Mouse (Mus musculus): ENCODE results near the gene Serpinb6c. TPM values are rescaled to one million over a fixed set of nuclear protein-coding genes. Genes with fewer than 3 reads are reported as not detected.
"Not testable (repeated sequence)": the region's sequence is repeated elsewhere in the genome, so short reads cannot be mapped to it uniquely, and the experiment has no call there.

Serpinb6c gene
- polyA plus RNA-seq, 2 experiments, result not detected

GRCm38 (mm10) chr13:33941288-33941808 is 35.8 kb upstream of the Serpinb6c start:
- Histone ChIP-seq H3K4me2 (ENCODE audit: low read depth) (no peak overlapping the region), H3K4me3 (ENCODE audit: insufficient read depth in 1 of 2, low read depth in 2 of 2, low read length in 2 of 2) (no peak overlapping the region), H3K9ac (replicated peaks) (no peak overlapping the region), H3K9me3 (ENCODE audit: control insufficient read depth, low read length) (no peaks in the 10 kb centered on the region), H3K27ac (no peak overlapping the region), H3K4me1 (replicated peaks; ENCODE audit: control insufficient read depth in 2 of 2, insufficient read depth in 2 of 2, low read length in 1 of 2) (peaks cover 0 to under 1% of the 10 kb centered on the region in 2 experiments; a peak in 1 of 4 replicates), H3K36me3 (replicated peaks; ENCODE audit: control insufficient read depth, insufficient read depth, low read depth) (no peaks in the 10 kb centered on the region), H3K27me3 (ENCODE audit: control insufficient read depth, insufficient read depth, low read length) (no peaks in the 10 kb centered on the region)
- ATAC-seq (ENCODE audit: insufficient read depth) (no peak), DNase-seq (ENCODE audit: low read depth in 3 of 3, low spot score in 3 of 3) (no peak)
- WGBS (ENCODE audit: insufficient replicate concordance), result 59% methylated on average over 5 of the region's 5 CpGs
- TF ChIP-seq CTCF (IDR thresholded peaks at IDR 0.05; ENCODE audit: low read depth) (no peak), EP300 (IDR thresholded peaks at IDR 0.05; ENCODE audit: low read depth) (no peak)

GRCm38 (mm10) chr13:33937587-33937986 is 32.1 kb upstream of the Serpinb6c start:
- not testable (repeated sequence) for H3K27me3 ChIP-seq (ENCODE audit: control insufficient read depth, insufficient read depth, low read length); H3K36me3 ChIP-seq (replicated peaks; ENCODE audit: control insufficient read depth, insufficient read depth, low read depth); DNase-seq (ENCODE audit: low read depth in 3 of 3, low spot score in 3 of 3); H3K4me2 ChIP-seq (ENCODE audit: low read depth); H3K9ac ChIP-seq (replicated peaks); ATAC-seq (ENCODE audit: insufficient read depth); H3K4me3 ChIP-seq (ENCODE audit: insufficient read depth in 1 of 2, low read depth in 2 of 2, low read length in 2 of 2); H3K9me3 ChIP-seq (ENCODE audit: control insufficient read depth, low read length); H3K4me1 ChIP-seq (replicated peaks; ENCODE audit: control insufficient read depth in 2 of 2, insufficient read depth in 2 of 2, low read length in 1 of 2); H3K27ac ChIP-seq

GRCm38 (mm10) chr13:33937151-33937550 is 31.6 kb upstream of the Serpinb6c start:
- Histone ChIP-seq H3K4me2 (ENCODE audit: low read depth) (no peak overlapping the region), H3K4me1 (replicated peaks; ENCODE audit: control insufficient read depth in 2 of 2, insufficient read depth in 2 of 2, low read length in 1 of 2) (peaks cover 0 to 5% of the 10 kb centered on the region in 2 experiments; a peak in 2 of 4 replicates), H3K36me3 (replicated peaks; ENCODE audit: control insufficient read depth, insufficient read depth, low read depth) (no peaks in the 10 kb centered on the region), H3K27me3 (ENCODE audit: control insufficient read depth, insufficient read depth, low read length) (no peaks in the 10 kb centered on the region; the same call in 1 of the 2 replicates), H3K27ac (no peak overlapping the region), H3K9me3 (ENCODE audit: control insufficient read depth, low read length) (no peaks in the 10 kb centered on the region), H3K4me3 (ENCODE audit: insufficient read depth in 1 of 2, low read depth in 2 of 2, low read length in 2 of 2) (no peak overlapping the region), H3K9ac (replicated peaks) (no peak overlapping the region)
- TF ChIP-seq EP300 (IDR thresholded peaks at IDR 0.05; ENCODE audit: low read depth), result no peak
- no peak for TF ChIP-seq CTCF (IDR thresholded peaks at IDR 0.05; ENCODE audit: low read depth)
- 69% methylated on average over 5 of the region's 5 CpGs for WGBS (ENCODE audit: insufficient replicate concordance)
- DNase-seq (ENCODE audit: low read depth in 3 of 3, low spot score in 3 of 3) (no peak), ATAC-seq (ENCODE audit: insufficient read depth) (no peak)

- Histone ChIP-seq H3K36me3 (replicated peaks; ENCODE audit: control insufficient read depth, insufficient read depth, low read depth) (no peaks in the 10 kb centered on the region), H3K9ac (replicated peaks) (peak overlapping the region; percentile 54; the same call in 1 of the 2 replicates), H3K4me2 (ENCODE audit: low read depth) (peak overlapping the region; percentile 71), H3K27me3 (ENCODE audit: control insufficient read depth, insufficient read depth, low read length) (no peaks in the 10 kb centered on the region; the same call in 1 of the 2 replicates), H3K4me1 (replicated peaks; ENCODE audit: control insufficient read depth in 2 of 2, insufficient read depth in 2 of 2, low read length in 1 of 2) (peaks cover 0 to 5% of the 10 kb centered on the region in 2 experiments; a peak in 2 of 4 replicates), H3K4me3 (ENCODE audit: insufficient read depth in 1 of 2, low read depth in 2 of 2, low read length in 2 of 2) (peak overlapping the region; percentile 40 to 58), H3K27ac (no peak overlapping the region), H3K9me3 (ENCODE audit: control insufficient read depth, low read length) (no peaks in the 10 kb centered on the region)
- peak; percentile 48; the same call in 1 of the 2 replicates for ATAC-seq (ENCODE audit: insufficient read depth)
- WGBS (ENCODE audit: insufficient replicate concordance), result 1% methylated on average over 44 of the region's 44 CpGs
- TF ChIP-seq CTCF (IDR thresholded peaks at IDR 0.05; ENCODE audit: low read depth), result no peak
- TF ChIP-seq EP300 (IDR thresholded peaks at IDR 0.05; ENCODE audit: low read depth), result no peak
- DNase-seq (ENCODE audit: low read depth in 3 of 3, low spot score in 3 of 3), result no peak
Observed at GRCm38 (mm10) chr13:33935465-33936181, 30.1 kb upstream of the Serpinb6c start.

GRCm38 (mm10) chr13:33934743-33935142 is 29.2 kb upstream of the Serpinb6c start:
- DNase-seq (ENCODE audit: low read depth in 3 of 3, low spot score in 3 of 3), result no peak
- 43% methylated on average over 6 of the region's 6 CpGs for WGBS (ENCODE audit: insufficient replicate concordance)
- ATAC-seq (ENCODE audit: insufficient read depth), result no peak
- H3K9ac ChIP-seq (replicated peaks), result no peak overlapping the region
- H3K27me3 ChIP-seq (ENCODE audit: control insufficient read depth, insufficient read depth, low read length), result no peaks in the 10 kb centered on the region; the same call in 1 of the 2 replicates
- no peak overlapping the region for H3K4me3 ChIP-seq (ENCODE audit: insufficient read depth in 1 of 2, low read depth in 2 of 2, low read length in 2 of 2)
- H3K9me3 ChIP-seq (ENCODE audit: control insufficient read depth, low read length), result no peaks in the 10 kb centered on the region
- no peak overlapping the region for H3K27ac ChIP-seq
- peak overlapping the region; percentile 71 for H3K4me2 ChIP-seq (ENCODE audit: low read depth)
- no peaks in the 10 kb centered on the region for H3K36me3 ChIP-seq (replicated peaks; ENCODE audit: control insufficient read depth, insufficient read depth, low read depth)
- TF ChIP-seq CTCF (IDR thresholded peaks at IDR 0.05; ENCODE audit: low read depth) (no peak), EP300 (IDR thresholded peaks at IDR 0.05; ENCODE audit: low read depth) (no peak)
- H3K4me1 ChIP-seq (replicated peaks; ENCODE audit: control insufficient read depth in 2 of 2, insufficient read depth in 2 of 2, low read length in 1 of 2), result peaks cover 0 to 5% of the 10 kb centered on the region in 2 experiments; a peak in 2 of 4 replicates

All from liver, embryonic 14.5 days (tissue).